In the genomic region with DNA sequence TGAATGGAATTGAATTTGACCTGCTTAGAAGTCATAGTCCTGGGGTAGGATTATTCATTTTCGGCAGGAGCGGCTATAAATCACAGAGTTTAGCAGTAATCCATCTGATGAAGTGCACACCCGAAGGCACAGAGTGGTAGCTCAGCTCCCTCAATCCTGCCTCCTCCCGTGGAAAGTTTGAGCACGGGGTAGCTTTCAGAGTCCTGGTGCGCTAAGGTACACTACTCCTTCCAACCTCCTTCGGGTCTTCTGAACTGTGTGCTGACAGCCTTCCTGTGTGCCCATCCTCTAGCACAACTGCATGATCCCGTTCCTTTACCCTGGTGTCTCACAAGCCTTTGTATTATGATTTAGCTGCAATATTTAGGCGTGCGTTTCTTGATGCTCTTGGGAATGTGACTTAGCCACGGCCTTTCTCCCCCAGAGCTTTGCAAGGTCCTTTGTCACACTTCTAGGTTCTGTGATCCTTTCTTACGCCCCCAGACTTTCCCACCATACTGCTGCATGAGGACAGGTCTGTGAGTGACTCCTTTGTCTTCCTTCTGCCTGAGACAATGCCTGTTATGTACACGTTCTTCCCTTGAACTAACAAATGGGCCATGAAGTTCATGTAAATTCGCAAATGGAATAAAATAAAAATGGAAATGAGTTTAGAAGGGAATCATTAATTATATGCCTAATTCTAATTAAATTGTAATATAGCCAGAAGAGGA, we compare ENCODE assay signal across 17 mouse cellular contexts. TPM values are rescaled to one million over a fixed set of nuclear protein-coding genes. Genes with fewer than 3 reads are reported as not detected.
DNase-seq lines count a peak whose midpoint lies in the region; ATAC-seq and TF ChIP-seq lines count a peak whose summit lies in the region.
"Had no signal": no experiment of that assay in that cellular context is flagged by ENCODE, and none has a peak within 500 bp of the region (broad histone marks: within the 10 kb centered on the region; RNA-seq: fewer than 3 reads in every experiment).

No protein-coding gene starts in this region.

- TF ChIP-seq CTCF in midbrain, postnatal 0 days (IDR thresholded peaks at IDR 0.05), result no peak
- TF ChIP-seq CTCF in lung, postnatal 0 days (IDR thresholded peaks at IDR 0.05), result no peak

- peak; percentile 64; the same call in 1 of the 2 replicates for ATAC-seq in kidney, embryonic 14.5 days (ENCODE audit: low FRiP score, low TSS enrichment)
- peak; percentile 77 for ATAC-seq in forebrain, embryonic 12.5 days (ENCODE audit: low FRiP score)
- peak; percentile 68; the same call in 1 of the 2 replicates for ATAC-seq in hindbrain, embryonic 14.5 days (ENCODE audit: low FRiP score)
- ATAC-seq in midbrain, postnatal 0 days (ENCODE audit: low FRiP score), result no peak
- no peak for ATAC-seq in lung, postnatal 0 days

- H3K4me2 ChIP-seq in kidney, embryonic 14.5 days (replicated peaks; ENCODE audit: low read depth, low read length), result no peak overlapping the region
- H3K4me2 ChIP-seq in forebrain, embryonic 12.5 days, result peak overlapping the region; percentile 24
- peak overlapping the region; percentile 41 for H3K4me2 ChIP-seq in hindbrain, embryonic 14.5 days (replicated peaks)
- H3K4me2 ChIP-seq in midbrain, postnatal 0 days (ENCODE audit: low read depth, low read length, poor library complexity, severe bottlenecking), result 0 out of 2 replicates have a peak overlapping the region, but pooled peaks have one; percentile 3
- H3K4me2 ChIP-seq in lung, postnatal 0 days (replicated peaks; ENCODE audit: low read depth, low read length), result no peak overlapping the region
- H3K4me2 ChIP-seq: heart, embryonic 11.5 days had no signal

- WGBS in kidney, embryonic 14.5 days, result 55% methylated on average over 14 of the region's 14 CpGs
- WGBS in forebrain, embryonic 12.5 days, result 41% methylated on average over 14 of the region's 14 CpGs
- WGBS in hindbrain, embryonic 14.5 days, result 27% methylated on average over 14 of the region's 14 CpGs
- WGBS in midbrain, postnatal 0 days, result 38% methylated on average over 14 of the region's 14 CpGs
- 71% methylated on average over 14 of the region's 14 CpGs for WGBS in lung, postnatal 0 days

- TF ChIP-seq EP300 in lung, postnatal 0 days (IDR thresholded peaks at IDR 0.05), result no peak

- intact Hi-C loops in gastrocnemius, postnatal 14 days (cut with DNase I; ENCODE audit: low total_unique reads), result no loop called here
- intact Hi-C loops in heart, postnatal 14 days (cut with DNase I), result no loop called here

- H3K27ac ChIP-seq in kidney, embryonic 14.5 days (ENCODE audit: low read depth, low read length), result peak overlapping the region; percentile 30; the same call in 1 of the 2 replicates
- peak overlapping the region; percentile 73 for H3K27ac ChIP-seq in forebrain, embryonic 12.5 days
- H3K27ac ChIP-seq in hindbrain, embryonic 14.5 days, result peak overlapping the region; percentile 75
- no peak overlapping the region for H3K27ac ChIP-seq in midbrain, postnatal 0 days (ENCODE audit: low read depth, low read length)
- no peak overlapping the region for H3K27ac ChIP-seq in lung, postnatal 0 days (ENCODE audit: low read length)
- H3K27ac ChIP-seq: liver, embryonic 14.5 days; macrophage had no signal

- no peaks in the 10 kb centered on the region for H3K27me3 ChIP-seq in kidney, embryonic 14.5 days (ENCODE audit: control insufficient read depth, insufficient read depth, low read length)
- no peaks in the 10 kb centered on the region for H3K27me3 ChIP-seq in forebrain, embryonic 12.5 days
- no peaks in the 10 kb centered on the region for H3K27me3 ChIP-seq in hindbrain, embryonic 14.5 days (ENCODE audit: control insufficient read depth, insufficient read depth, low read length)
- H3K27me3 ChIP-seq in midbrain, postnatal 0 days (ENCODE audit: insufficient read depth, low read length), result no peaks in the 10 kb centered on the region
- no peaks in the 10 kb centered on the region for H3K27me3 ChIP-seq in lung, postnatal 0 days (replicated peaks; ENCODE audit: insufficient read depth, low read length)

- no peak for DNase-seq in kidney, adult 9 months
- DNase-seq in hindbrain, embryonic 14.5 days (ENCODE audit: low spot score), result no peak
- no peak for DNase-seq in midbrain, postnatal 0 days (ENCODE audit: low spot score)
- no peak for DNase-seq in gastrocnemius, postnatal 14 days
- DNase-seq in heart, postnatal 14 days, result no peak
- DNase-seq in lung, postnatal 0 days (ENCODE audit: low spot score), result no peak
- DNase-seq: adrenal gland, postnatal 25 days; B cell, adult 2 months; cerebellum, adult 11-12 months; gastrocnemius, adult 2 months; right cerebral cortex, postnatal 25 days; thymus, postnatal 14 days had no signal

- H3K4me1 ChIP-seq in kidney, embryonic 14.5 days (ENCODE audit: control insufficient read depth, insufficient read depth, low read length), result peaks cover 5% of the 10 kb centered on the region; the same call in 1 of the 2 replicates
- H3K4me1 ChIP-seq in forebrain, embryonic 12.5 days, result peaks cover 13% of the 10 kb centered on the region
- H3K4me1 ChIP-seq in hindbrain, embryonic 14.5 days (replicated peaks; ENCODE audit: control insufficient read depth, insufficient read depth, low read length), result peaks cover 22% of the 10 kb centered on the region
- 0 out of 2 replicates have a peak, but pooled peaks cover 4% of the 10 kb centered on the region for H3K4me1 ChIP-seq in midbrain, postnatal 0 days (ENCODE audit: insufficient read depth, low read length)
- H3K4me1 ChIP-seq in lung, postnatal 0 days (ENCODE audit: insufficient read depth, low read depth, low read length), result peaks cover 15% of the 10 kb centered on the region; the same call in 1 of the 2 replicates

- H3K4me3 ChIP-seq in kidney, embryonic 14.5 days (ENCODE audit: low read length), result no peak overlapping the region
- H3K4me3 ChIP-seq in forebrain, embryonic 12.5 days (replicated peaks), result no peak overlapping the region
- 0 out of 2 replicates have a peak overlapping the region, but pooled peaks have one; percentile 1 for H3K4me3 ChIP-seq in hindbrain, embryonic 14.5 days (replicated peaks; ENCODE audit: low read length)
- no peak overlapping the region for H3K4me3 ChIP-seq in midbrain, postnatal 0 days (ENCODE audit: low read depth, low read length)
- H3K4me3 ChIP-seq in lung, postnatal 0 days (ENCODE audit: low read depth, low read length), result no peak overlapping the region
- H3K4me3 ChIP-seq: gastrocnemius, adult 2 months had no signal

- peaks cover 4% of the 10 kb centered on the region; the same call in 1 of the 2 replicates for H3K36me3 ChIP-seq in kidney, embryonic 14.5 days (ENCODE audit: control insufficient read depth, insufficient read depth, low read length)
- peaks cover 14% of the 10 kb centered on the region for H3K36me3 ChIP-seq in forebrain, embryonic 12.5 days (replicated peaks)
- peaks cover 7% of the 10 kb centered on the region for H3K36me3 ChIP-seq in hindbrain, embryonic 14.5 days (replicated peaks; ENCODE audit: control insufficient read depth, insufficient read depth)
- H3K36me3 ChIP-seq in midbrain, postnatal 0 days (ENCODE audit: insufficient read depth, low read length), result no peaks in the 10 kb centered on the region
- H3K36me3 ChIP-seq in lung, postnatal 0 days (ENCODE audit: insufficient read depth, low read length), result no peaks in the 10 kb centered on the region; the same call in 1 of the 2 replicates

- H3K9ac ChIP-seq in kidney, embryonic 14.5 days (ENCODE audit: low read depth, low read length), result no peak overlapping the region
- H3K9ac ChIP-seq in forebrain, embryonic 12.5 days, result no peak overlapping the region
- H3K9ac ChIP-seq in hindbrain, embryonic 14.5 days, result peak overlapping the region; percentile 28; the same call in 1 of the 2 replicates
- no peak overlapping the region for H3K9ac ChIP-seq in midbrain, postnatal 0 days (replicated peaks; ENCODE audit: low read length, poor library complexity, severe bottlenecking)
- H3K9ac ChIP-seq in lung, postnatal 0 days (replicated peaks; ENCODE audit: low read depth), result no peak overlapping the region
- H3K9ac ChIP-seq: liver, embryonic 14.5 days had no signal

- H3K9me3 ChIP-seq in kidney, embryonic 14.5 days (ENCODE audit: control insufficient read depth, low read length), result no peaks in the 10 kb centered on the region
- H3K9me3 ChIP-seq in forebrain, embryonic 12.5 days, result no peaks in the 10 kb centered on the region
- H3K9me3 ChIP-seq in hindbrain, embryonic 14.5 days (ENCODE audit: control insufficient read depth, low read length), result no peaks in the 10 kb centered on the region
- H3K9me3 ChIP-seq in midbrain, postnatal 0 days (ENCODE audit: low read length), result no peaks in the 10 kb centered on the region
- H3K9me3 ChIP-seq in lung, postnatal 0 days (ENCODE audit: low read length), result no peaks in the 10 kb centered on the region

RNA-seq across cellular contexts. Expression of gene Cblb, which starts 11.8 kb away (rescaled TPM):
- 13.9 and 27.2 TPM in 2 replicates for polyA plus RNA-seq in kidney, embryonic 14.5 days (2014; fragmentation: Nextera tagmentation; extraction: Ambion mirVana)
- polyA plus RNA-seq in forebrain, embryonic 12.5 days (2016; fragmentation: Nextera tagmentation; extraction: Ambion mirVana), result 29.0 and 31.6 TPM in 2 replicates
- polyA plus RNA-seq in hindbrain, embryonic 14.5 days (2014; fragmentation: Nextera tagmentation; extraction: Ambion mirVana), result 15.6 and 16.8 TPM in 2 replicates
- 12.0 and 12.6 TPM in 2 replicates for total RNA-seq in midbrain, postnatal 0 days (2014; rRNA removed)
- polyA plus RNA-seq in midbrain, postnatal 0 days (2015; fragmentation: Nextera tagmentation; extraction: Ambion mirVana), result 4.1 and 4.5 TPM in 2 replicates
- 10 to 100 TPM; 10.4 to 19.2 TPM for total RNA-seq in gastrocnemius, postnatal 14 days (2021)
- total RNA-seq in heart, postnatal 14 days (2021), result 10 to 100 TPM; 17.5 to 17.7 TPM
- 8.4 and 8.7 TPM in 2 replicates for polyA plus RNA-seq in lung, postnatal 0 days (2015; fragmentation: Nextera tagmentation; extraction: Ambion mirVana)

Comparison
In these comparisons a context has a peak if more than half of its experiments do, and no peak if none do; other contexts are left out.
1. ATAC-seq: peak in kidney, embryonic 14.5 days (single experiment), forebrain, embryonic 12.5 days (single experiment) and hindbrain, embryonic 14.5 days (single experiment); none in midbrain, postnatal 0 days (single experiment) and lung, postnatal 0 days (single experiment).
2. H3K27ac ChIP-seq: peak in kidney, embryonic 14.5 days (single experiment), forebrain, embryonic 12.5 days (single experiment) and hindbrain, embryonic 14.5 days (single experiment); none in midbrain, postnatal 0 days (single experiment) and lung, postnatal 0 days (single experiment).
3. H3K4me2 ChIP-seq: peak in forebrain, embryonic 12.5 days (single experiment), hindbrain, embryonic 14.5 days (single experiment) and midbrain, postnatal 0 days (single experiment); none in kidney, embryonic 14.5 days (single experiment) and lung, postnatal 0 days (single experiment).